Mouse (Mus musculus) frontal cortex, adult 2 months (tissue): ENCODE measurements around the gene Gm5460. TPM values are rescaled to one million over a fixed set of nuclear protein-coding genes. Genes with fewer than 3 reads are reported as not detected.

Source experiments
- DNase-seq, 2 experiments: peaks; one replicate each; pipeline ENCODE4 v3.0.0; 2022; ENCODE audit warnings: low spot score in 1 of 2; ENCODE audit errors: extremely low spot score in 1 of 2
- polyA plus RNA-seq: library from polyadenylated mRNA; depleted of rRNA; stranded (reverse); fragments of >200 nt; gene quantifications from 2 replicates; pipeline ENCODE4 v1.2.3, GENCODE M21; 2012; rRNA removed

Gene Gm5460
- polyA plus RNA-seq, 1 experiment = not detected

GRCm38 (mm10) chr14:34071665-34072064 is 55.1 kb downstream of the Gm5460 start:
- no peak for DNase-seq

- DNase-seq = no peak
Measured at GRCm38 (mm10) chr14:34075346-34075745, 58.8 kb downstream of the Gm5460 start.

- DNase-seq = no peak
Measured at GRCm38 (mm10) chr14:34077222-34077621, 60.7 kb downstream of the Gm5460 start.

GRCm38 (mm10) chr14:34078293-34078692 is 61.7 kb downstream of the Gm5460 start:
- DNase-seq = no peak

GRCm38 (mm10) chr14:34080321-34080997 is 63.9 kb downstream of the Gm5460 start:
- peak; percentile 22 to 83 for DNase-seq

- no peak for DNase-seq
Measured at GRCm38 (mm10) chr14:34085731-34086130, 69.2 kb downstream of the Gm5460 start, which contains the start of gene Anxa8. Anxa8 (plus strand) TSS chr14:34085981.

- DNase-seq = no peak
Measured at GRCm38 (mm10) chr14:34086806-34087205, 70.2 kb downstream of the Gm5460 start.

GRCm38 (mm10) chr14:34087856-34088398 is 71.4 kb downstream of the Gm5460 start:
- peak in 1 of 2 experiments; percentile 5 for DNase-seq

GRCm38 (mm10) chr14:34089796-34090195 is 73.2 kb downstream of the Gm5460 start:
- DNase-seq = no peak

- DNase-seq = no peak
Measured at GRCm38 (mm10) chr14:34091475-34091874, 74.9 kb downstream of the Gm5460 start.

- no peak for DNase-seq
Measured at GRCm38 (mm10) chr14:34092856-34093255, 76.3 kb downstream of the Gm5460 start.

GRCm38 (mm10) chr14:34096161-34096560 is 79.6 kb downstream of the Gm5460 start:
- no peak for DNase-seq

Other genes starting within 250 kb of the Gm5460 start
- gene Gdf10, start 93.2 kb upstream of the Gm5460 start, polyA plus RNA-seq = 3.6 and 3.9 TPM in 2 replicates
- gene Gdf2, start 75.7 kb upstream of the Gm5460 start, polyA plus RNA-seq = 0.04 TPM in 1 of 2 replicates, not detected in the other
- not detected in 2 replicates for gene Rbp3, start 62.8 kb upstream of the Gm5460 start, polyA plus RNA-seq
- gene Zfp488, start 38.0 kb upstream of the Gm5460 start, polyA plus RNA-seq = 2.5 and 2.6 TPM in 2 replicates
- gene Gm30083, start 1.6 kb upstream of the Gm5460 start, polyA plus RNA-seq = not detected in 2 replicates
- not detected in 2 replicates for gene Antxrl, start 35.9 kb downstream of the Gm5460 start, polyA plus RNA-seq
- gene Anxa8, start 69.2 kb downstream of the Gm5460 start, polyA plus RNA-seq = 0.32 and 0.36 TPM in 2 replicates
- not detected in 2 replicates for gene A630023A22Rik, start 86.0 kb downstream of the Gm5460 start, polyA plus RNA-seq
- gene Npy4r, start 135.7 kb downstream of the Gm5460 start, polyA plus RNA-seq = not detected in 2 replicates
- 1.1 and 1.2 TPM in 2 replicates for gene Gprin2, start 184.9 kb downstream of the Gm5460 start, polyA plus RNA-seq
- 1.1 and 1.3 TPM in 2 replicates for gene Syt15, start 202.8 kb downstream of the Gm5460 start, polyA plus RNA-seq